Mouse (Mus musculus) limb, embryonic 14.5 days (tissue): Measurements from ENCODE around the gene Rtf2. TPM values are rescaled to one million over a fixed set of nuclear protein-coding genes. Genes with fewer than 3 reads are reported as not detected.
A peak's percentile ranks its signal among the peaks of the same experiment; 100 is the strongest.

Source experiments
- ATAC-seq: fragments of 200-750 bp; cut with Nextera tagmentation; 2 replicates; pipeline ENCODE4 v1.8.0; 2017; ENCODE audit warnings: low read depth, moderate number of reproducible peaks, moderate TSS enrichment; ENCODE audit not compliant: low FRiP score
- DNase-seq: peaks from one replicate; pipeline ENCODE4 v3.0.0-alpha.2; 2015; ENCODE audit warnings: low spot score
- H3K27ac ChIP-seq: fragments of 300-500 bp; sonication (generic); replicated peaks from 2 replicates; pipeline ENCODE4 v1.5.1; 2014; ENCODE audit warnings: low read depth, mild to moderate bottlenecking, low read length, moderate library complexity, mixed read lengths
- H3K27me3 ChIP-seq: fragments of 300-500 bp; sonication (generic); 2 replicates; pipeline ENCODE4 v1.6.1; 2014; ENCODE audit warnings: low read length, mixed read lengths; ENCODE audit not compliant: control insufficient read depth, insufficient read depth
- H3K36me3 ChIP-seq: fragments of 300-500 bp; sonication (generic); 2 replicates; pipeline ENCODE4 v1.6.1; 2014; ENCODE audit warnings: mild to moderate bottlenecking, low read length, moderate library complexity, mixed read lengths; ENCODE audit not compliant: control insufficient read depth, insufficient read depth
- H3K4me1 ChIP-seq: fragments of 300-500 bp; sonication (generic); 2 replicates; pipeline ENCODE4 v1.6.1; 2014; ENCODE audit warnings: antibody characterized with exemption, low read length, mixed read lengths; ENCODE audit not compliant: control insufficient read depth, insufficient read depth
- H3K4me2 ChIP-seq: fragments of 300-500 bp; sonication (generic); replicated peaks from 2 replicates; pipeline ENCODE4 v1.6.1; 2014; ENCODE audit warnings: low read depth, mild to moderate bottlenecking, low read length, moderate library complexity; ENCODE audit not compliant: severe bottlenecking
- H3K4me3 ChIP-seq: fragments of 300-500 bp; sonication (generic); replicated peaks from 2 replicates; pipeline ENCODE4 v1.5.1; 2014; ENCODE audit warnings: low read length
- H3K9ac ChIP-seq: fragments of 300-500 bp; sonication (generic); 2 replicates; pipeline ENCODE4 v1.6.1; 2014; ENCODE audit warnings: mild to moderate bottlenecking, low read depth, low read length, moderate library complexity; ENCODE audit not compliant: severe bottlenecking
- H3K9me3 ChIP-seq: fragments of 300-500 bp; sonication (generic); 2 replicates; pipeline ENCODE4 v1.6.1; 2016; ENCODE audit warnings: low read length; ENCODE audit not compliant: control insufficient read depth
- POLR2A ChIP-seq: fragments of 200-500 bp; IDR thresholded peaks from 2 replicates; pipeline ENCODE4 v1.8.0; 2012; ENCODE audit warnings: inconsistent platforms, mild to moderate bottlenecking, moderate library complexity, borderline replicate concordance; ENCODE audit not compliant: insufficient read depth, insufficient read length; ENCODE audit errors: extremely low read depth
- WGBS: fragments of 180-500 bp; shearing (Covaris S2); extraction: QIAGEN DNeasy Blood & Tissue Kit; methylation state at CpG from one replicate; pipeline ENCODE4 v1.1.7; 2014; 5-methylcytosine and 5-hydroxymethylcytosine counted together
- polyA plus RNA-seq, 2 experiments: library from polyadenylated mRNA; depleted of rRNA in 1 of 2; stranded (reverse) in 1 of 2; unstranded in 1 of 2; fragments of >200 nt; fragmentation: Nextera tagmentation in 1 of 2; extraction: Ambion mirVana in 1 of 2; gene quantifications; 2 replicates each; pipeline versions ENCODE4 v1.2.1 to v1.2.3; 2012 to 2014

Rtf2 gene
- polyA plus RNA-seq (2012; rRNA removed) = 38.5 and 45.9 TPM in 2 replicates
- polyA plus RNA-seq (2014; fragmentation: Nextera tagmentation; extraction: Ambion mirVana) = 69.9 and 70.9 TPM in 2 replicates

DNA sequence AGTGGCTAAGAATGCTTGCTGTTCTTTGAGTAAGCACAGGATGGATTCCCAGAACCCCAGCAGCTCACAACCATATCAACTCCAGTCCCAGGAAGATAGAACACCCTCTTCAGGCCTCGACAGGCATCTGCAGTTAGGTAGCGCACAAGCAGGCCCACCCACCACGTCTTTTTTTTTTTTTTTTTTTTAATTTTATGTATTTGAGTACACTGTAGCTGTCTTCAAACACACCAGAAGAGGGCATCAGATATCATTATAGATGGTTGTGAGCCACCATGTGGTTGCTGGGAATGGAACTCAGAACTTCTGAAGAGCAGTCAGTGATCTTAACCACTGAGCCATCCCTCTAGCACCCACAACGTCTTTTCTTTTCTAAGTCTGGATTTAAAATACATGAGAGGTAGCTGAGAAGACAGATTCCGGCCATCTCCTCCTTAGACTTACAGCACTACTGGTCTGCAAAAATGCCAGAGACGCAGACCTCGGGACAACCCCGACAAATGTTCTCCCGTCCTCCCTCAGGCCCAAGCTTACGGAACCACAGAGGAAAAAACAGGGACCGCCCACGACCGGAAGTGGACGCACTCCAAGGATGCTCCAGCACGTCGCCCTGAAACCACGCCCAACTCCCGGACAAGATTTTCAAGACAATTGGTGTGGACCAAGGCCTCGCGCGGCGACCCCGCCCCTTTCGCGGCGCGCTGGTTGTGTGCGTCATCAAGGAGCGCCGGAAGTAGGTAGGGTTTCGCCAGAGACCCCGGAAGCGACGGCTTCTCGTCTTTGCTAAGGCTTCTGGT lies at the start of gene Rtf2:
TSS of gene Rtf2 (plus strand) at position 714 of the 797 bp plus-strand sequence.
- TF ChIP-seq POLR2A = no peak
- 3% methylated on average over 35 of the region's 35 CpGs for whole genome bisulfite sequencing
- Histone ChIP-seq H3K4me3 (peak within 1 kb of the TSS; percentile 55), H3K27ac (peak within 1 kb of the TSS; percentile 1; the same call in 1 of the 2 replicates), H3K9me3 (no peaks in the 10 kb centered on the region), H3K36me3 (peaks cover 3% of the 10 kb centered on the region; the same call in 1 of the 2 replicates), H3K27me3 (no peaks in the 10 kb centered on the region), H3K4me2 (peak within 1 kb of the TSS; percentile 58), H3K9ac (peak within 1 kb of the TSS; percentile 53), H3K4me1 (peaks cover 12% of the 10 kb centered on the region)
- DNase-seq (peak; percentile 98), ATAC-seq (peak; percentile 97)

- no peak for ATAC-seq
- WGBS = 71% methylated on average over 10 of the region's 10 CpGs
- Histone ChIP-seq H3K4me2 (no peak overlapping the region), H3K27ac (no peak overlapping the region), H3K36me3 (no peaks in the 10 kb centered on the region), H3K4me3 (no peak overlapping the region), H3K9ac (no peak overlapping the region), H3K9me3 (no peaks in the 10 kb centered on the region), H3K4me1 (no peaks in the 10 kb centered on the region), H3K27me3 (no peaks in the 10 kb centered on the region)
- DNase-seq = no peak
- no peak for TF ChIP-seq POLR2A
Measured at GRCm38 (mm10) chr2:172392041-172392521, 48.3 kb upstream of the Rtf2 start.

DNA sequence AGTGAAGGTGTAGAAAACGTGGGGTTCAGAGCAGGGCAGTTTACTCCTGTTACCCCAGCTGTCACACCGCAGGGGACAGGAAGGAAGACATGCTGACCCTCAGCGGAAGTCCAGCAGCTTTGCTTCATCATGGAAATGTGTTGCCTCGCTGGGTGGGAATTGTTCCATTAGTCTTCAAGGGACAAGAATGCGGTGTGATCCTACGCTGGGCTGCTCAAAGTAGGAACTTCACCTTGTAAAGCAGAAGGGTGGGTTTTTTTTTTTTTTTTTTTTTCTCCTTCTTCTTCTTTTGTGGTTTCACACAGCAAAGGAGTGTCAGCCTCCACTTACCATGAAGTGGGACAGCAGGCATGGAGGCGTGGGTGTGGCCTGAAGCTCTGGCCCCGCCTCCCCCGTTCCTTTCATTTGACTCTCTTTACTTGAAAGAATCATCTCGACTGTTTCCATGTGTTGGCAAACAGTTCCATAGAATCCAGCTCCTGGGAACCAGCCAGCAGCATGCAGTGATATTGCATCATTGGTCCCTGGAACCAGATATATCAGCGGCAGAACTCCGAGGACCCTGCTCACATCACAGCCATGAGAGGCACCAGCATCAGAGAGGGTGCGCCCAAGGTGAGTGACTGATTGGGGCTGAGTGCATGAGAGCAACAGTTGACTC lies 46.8 kb upstream of the Rtf2 start, which contains the start of gene Cass4:
TSS of gene Cass4 (plus strand) at position 404 of the 661 bp plus-strand sequence.
- H3K27ac ChIP-seq = no peak within 1 kb of the TSS
- no peaks in the 10 kb centered on the region for H3K36me3 ChIP-seq
- WGBS = 28% methylated on average over 13 of the region's 13 CpGs
- H3K4me2 ChIP-seq = no peak within 1 kb of the TSS
- peak; percentile 41 for DNase-seq
- ATAC-seq = no peak; the same call in 1 of the 2 replicates
- H3K4me1 ChIP-seq = no peaks in the 10 kb centered on the region
- no peaks in the 10 kb centered on the region for H3K9me3 ChIP-seq
- no peaks in the 10 kb centered on the region for H3K27me3 ChIP-seq
- H3K9ac ChIP-seq = no peak within 1 kb of the TSS
- TF ChIP-seq POLR2A = no peak
- H3K4me3 ChIP-seq = no peak within 1 kb of the TSS

GRCm38 (mm10) chr2:172394052-172394392 lies 46.3 kb upstream of the Rtf2 start:
- TF ChIP-seq POLR2A = no peak
- WGBS = 76% methylated on average over 2 of the region's 2 CpGs
- Histone ChIP-seq H3K27me3 (no peaks in the 10 kb centered on the region), H3K4me3 (no peak overlapping the region), H3K9ac (no peak overlapping the region), H3K4me2 (no peak overlapping the region), H3K27ac (no peak overlapping the region), H3K36me3 (no peaks in the 10 kb centered on the region), H3K4me1 (no peaks in the 10 kb centered on the region), H3K9me3 (no peaks in the 10 kb centered on the region)
- no peak for DNase-seq
- ATAC-seq = no peak

DNA sequence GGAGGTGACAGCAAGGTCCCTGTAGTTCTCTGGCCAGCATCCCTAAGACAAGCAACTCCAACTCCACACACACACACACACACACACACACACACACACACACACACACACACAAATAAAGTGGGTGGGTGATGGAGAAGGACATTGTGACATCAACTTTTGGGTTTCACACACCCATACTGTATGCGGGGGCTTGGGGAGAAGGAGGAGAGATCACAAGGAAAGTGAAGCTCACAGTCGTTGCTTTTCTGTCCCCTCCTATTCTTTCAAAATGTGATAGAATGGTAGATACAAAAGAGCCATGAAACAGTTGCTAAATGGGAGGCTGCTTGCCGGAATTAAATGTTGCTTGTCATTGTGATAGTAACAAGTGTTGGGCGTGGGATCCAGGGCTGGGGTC lies 45.7 kb upstream of the Rtf2 start:
- no peak for TF ChIP-seq POLR2A

More for the DNA sequence above, 45.7 kb upstream of the Rtf2 start:
- no peaks in the 10 kb centered on the region for H3K27me3 ChIP-seq
- H3K4me3 ChIP-seq = no peak overlapping the region
- H3K4me1 ChIP-seq = no peaks in the 10 kb centered on the region
- H3K9ac ChIP-seq = no peak overlapping the region
- DNase-seq (no peak), ATAC-seq (no peak)
- H3K27ac ChIP-seq = no peak overlapping the region
- no peaks in the 10 kb centered on the region for H3K36me3 ChIP-seq
- no peak overlapping the region for H3K4me2 ChIP-seq
- no peaks in the 10 kb centered on the region for H3K9me3 ChIP-seq
- WGBS = 72% methylated on average over 4 of the region's 4 CpGs
